Mouse (Mus musculus) retina, adult 2 months (tissue): ENCODE data around the gene Cdh5.
"Not testable (repeated sequence)": the region's sequence is repeated elsewhere in the genome, so short reads cannot be mapped to it uniquely, and the experiment has no call there.

Source experiments
- DNase-seq: peaks from one replicate; pipeline ENCODE4 v3.0.0-alpha.2; 2012; ENCODE audit warnings: low read depth, low spot score

Gene Cdh5

DNA sequence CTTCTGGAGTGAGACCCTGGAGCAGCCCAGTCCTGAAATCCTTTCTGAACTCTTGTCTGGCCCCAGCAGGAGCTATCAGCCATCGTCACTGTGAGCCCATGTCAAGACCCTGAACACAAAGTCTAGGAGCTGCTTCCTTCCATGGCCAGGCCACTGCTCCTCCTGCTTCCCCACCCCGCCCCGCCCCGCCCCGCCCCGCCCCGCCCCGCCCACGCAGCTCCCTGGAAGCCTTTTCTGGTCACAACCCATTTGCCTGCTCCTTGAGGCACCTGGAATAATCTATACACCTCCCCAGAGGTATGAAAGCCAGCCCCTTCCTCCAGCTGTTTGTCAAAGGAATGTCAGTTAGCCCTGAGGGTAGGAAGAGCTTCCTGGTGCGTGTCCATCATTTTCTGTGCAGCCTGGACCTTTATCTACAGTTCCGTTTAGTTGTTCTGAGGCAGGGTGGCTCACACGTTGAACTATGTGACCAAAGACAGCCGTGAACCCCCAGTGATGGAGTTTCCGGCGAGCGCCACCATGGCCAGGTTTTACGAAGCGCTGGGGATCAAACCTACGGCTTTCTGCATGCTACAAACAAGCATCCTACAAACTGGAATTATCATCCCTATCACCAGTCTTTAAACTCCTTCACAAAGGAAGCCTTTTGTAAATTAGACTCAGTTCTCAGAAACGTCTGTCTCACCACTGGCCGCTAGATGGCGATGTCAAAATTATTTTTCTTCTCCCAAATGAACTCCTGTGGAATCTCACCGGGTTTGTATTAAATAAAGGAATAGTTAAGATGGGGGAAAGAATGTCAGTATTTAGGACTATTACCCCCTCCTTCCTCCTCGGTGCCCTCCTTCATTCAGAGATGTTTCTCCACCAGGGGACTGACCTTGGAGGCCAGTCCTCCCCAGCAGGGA lies 10.2 kb upstream of the Cdh5 start:
- DNase-seq = not testable (repeated sequence)

DNA sequence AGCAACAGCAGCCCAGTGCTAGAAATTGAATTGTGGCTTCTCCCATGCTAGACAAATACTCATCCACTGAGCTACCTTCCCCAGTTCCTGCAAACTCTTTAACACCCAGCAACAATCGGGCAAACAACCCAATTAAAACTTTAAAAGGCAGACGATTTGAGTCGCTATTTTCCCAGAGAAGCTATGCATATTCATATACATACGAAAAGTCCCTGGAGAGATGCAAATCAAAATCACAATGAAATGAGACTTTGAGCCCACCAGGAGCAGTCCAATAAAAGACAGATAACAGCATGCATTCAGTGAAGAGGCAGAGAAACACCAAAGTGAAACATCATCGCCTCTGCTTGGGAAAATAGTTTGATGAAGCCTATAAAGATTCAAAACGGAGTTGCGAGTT lies 8.1 kb upstream of the Cdh5 start:
- no peak for DNase-seq

DNA sequence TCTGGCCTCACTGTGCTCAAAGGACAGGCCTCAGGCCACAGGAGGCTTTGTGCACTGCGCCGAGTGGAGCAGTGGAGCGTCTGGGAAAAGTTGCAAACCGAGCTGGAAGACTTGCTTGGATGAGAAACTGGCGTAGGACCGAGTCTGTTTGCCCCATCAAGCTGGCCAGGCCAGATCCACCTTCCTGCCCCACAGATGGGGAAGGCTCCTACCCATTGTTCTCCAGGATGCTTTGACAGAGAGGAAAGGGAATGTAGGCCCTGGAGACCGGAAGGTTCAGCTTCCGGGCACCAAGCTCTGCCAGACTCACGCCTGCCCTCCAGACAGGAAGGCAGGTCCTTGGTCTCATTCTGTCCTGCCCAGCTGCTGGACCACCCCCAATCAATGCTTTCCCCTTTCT lies 5.8 kb upstream of the Cdh5 start:
- no peak for DNase-seq

DNA sequence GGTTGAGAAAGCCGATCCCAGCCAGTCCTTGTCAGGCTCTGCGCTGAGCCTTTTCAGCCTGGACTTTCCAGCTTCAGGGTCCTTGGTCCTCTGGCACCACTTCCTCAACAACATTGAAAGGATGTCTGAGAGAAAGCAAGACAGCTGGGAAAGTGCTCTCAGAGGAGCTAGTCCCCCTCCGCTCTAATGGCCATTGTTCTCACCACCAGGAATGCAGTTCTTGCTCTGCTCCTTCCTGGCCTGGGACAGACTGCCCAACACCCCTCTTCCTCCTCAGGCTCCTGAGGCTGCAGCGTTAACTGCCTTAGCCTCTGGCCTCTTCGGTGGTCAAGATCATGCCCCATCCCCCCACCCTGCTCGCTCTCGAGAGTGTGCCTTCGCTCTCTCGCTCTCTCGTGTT lies 4.8 kb upstream of the Cdh5 start:
- no peak for DNase-seq

DNA sequence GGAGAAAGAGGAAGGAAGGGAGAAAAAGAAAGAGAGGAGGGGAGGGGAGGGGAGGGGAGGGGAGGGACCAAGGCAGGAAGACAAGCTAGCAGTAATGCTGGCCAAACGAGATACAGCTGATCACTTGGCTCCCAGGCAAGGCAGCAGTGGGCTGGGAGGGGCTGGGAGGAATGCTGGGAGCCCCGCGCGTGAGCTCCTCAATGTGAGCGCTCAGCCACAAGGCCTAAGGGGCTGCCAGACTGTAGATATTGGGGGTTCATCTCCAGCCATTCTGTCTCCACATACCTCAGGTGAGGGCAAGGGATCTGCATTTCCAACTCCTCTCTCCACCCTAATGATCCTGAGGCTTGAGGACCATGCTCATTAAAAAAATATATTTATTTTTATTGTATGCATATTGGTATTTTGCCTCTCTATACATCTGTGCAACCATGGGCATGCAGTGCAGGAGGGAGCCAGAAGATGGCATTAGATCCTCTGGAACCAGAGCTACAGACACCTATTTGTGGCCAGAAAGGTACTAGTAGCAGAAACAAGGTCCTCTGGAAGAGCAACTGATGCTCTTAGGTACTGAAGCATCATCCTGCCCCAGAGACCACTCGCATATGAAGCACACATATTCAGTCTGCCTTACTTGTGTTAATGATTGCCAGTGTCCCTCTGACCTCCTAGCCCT lies 2.6 kb upstream of the Cdh5 start:
- no peak for DNase-seq

DNA sequence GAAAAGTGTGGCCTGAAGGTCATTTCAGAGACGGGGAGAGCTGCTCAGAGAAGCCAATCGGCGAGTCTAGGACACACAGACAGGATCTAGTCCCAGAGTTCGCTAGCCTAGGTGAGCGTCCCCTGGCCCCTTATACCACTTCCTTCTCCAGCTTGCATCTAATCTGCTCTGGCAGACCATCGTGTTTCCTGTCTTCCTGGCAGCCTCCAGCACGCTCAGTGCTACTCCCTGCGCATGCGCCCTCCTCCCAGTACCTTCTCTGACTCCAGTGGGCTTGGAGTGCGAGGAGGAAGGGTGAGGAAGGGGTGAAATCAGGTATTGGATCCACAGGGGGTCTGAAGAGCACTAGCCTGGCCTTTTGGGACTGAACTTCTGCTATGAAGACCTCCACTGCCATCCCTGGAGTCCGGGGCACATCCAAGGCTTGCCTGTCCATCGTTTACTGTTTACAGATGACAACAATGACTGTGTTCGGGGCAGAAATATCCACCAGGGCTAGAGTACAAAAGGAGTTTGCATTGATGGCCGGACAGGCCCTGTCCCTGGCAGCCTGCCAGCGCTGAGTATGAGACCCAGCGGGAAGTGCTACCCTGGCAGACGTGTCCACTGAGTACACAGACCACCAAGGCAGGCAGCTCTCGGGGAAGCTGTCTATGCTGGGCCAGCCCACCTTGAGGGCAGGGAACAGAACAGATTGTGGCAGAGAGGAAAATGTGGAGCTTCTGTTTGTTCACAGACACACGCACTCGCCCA lies 1.9 kb upstream of the Cdh5 start:
- DNase-seq = no peak

DNA sequence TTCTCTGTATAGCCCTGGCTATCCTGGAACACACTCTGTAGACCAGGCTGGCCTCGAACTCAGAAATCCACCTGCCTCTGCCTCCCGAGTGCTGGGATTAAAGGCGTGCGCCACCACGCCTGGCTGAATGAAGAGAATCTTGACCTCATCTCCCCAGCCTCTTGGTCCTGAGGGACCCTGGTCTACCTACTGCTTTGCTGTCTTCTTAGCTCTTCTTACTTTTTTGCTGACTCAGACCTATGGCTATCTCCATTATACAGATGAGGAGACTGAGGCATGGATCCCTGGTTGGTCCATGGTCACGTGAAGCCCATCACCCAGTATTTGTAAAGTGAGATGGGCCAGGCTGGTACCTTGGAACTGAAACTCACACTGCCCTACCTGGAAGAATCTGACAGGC lies 701 bp upstream of the Cdh5 start:
- DNase-seq = not testable (repeated sequence)

DNA sequence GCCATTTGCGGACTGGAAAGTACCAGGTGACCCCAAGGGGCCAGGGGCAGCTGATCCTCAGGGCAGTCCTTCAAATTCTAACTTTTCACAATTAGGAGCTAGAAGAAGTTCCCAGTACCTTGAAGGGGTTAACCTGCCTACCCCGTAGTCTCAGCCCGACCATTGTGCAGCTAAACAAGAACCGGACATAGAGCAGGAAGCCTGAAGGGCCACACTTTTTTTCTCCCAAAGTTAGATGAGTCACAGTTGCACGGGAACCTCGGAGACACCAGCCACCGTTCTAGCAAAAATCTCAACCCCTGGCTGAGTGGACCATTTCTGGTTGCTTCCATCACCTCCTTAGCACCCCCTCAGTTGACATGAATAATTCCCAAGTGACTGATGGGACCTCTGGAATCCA lies 2.0 kb downstream of the Cdh5 start:
- DNase-seq = no peak

DNA sequence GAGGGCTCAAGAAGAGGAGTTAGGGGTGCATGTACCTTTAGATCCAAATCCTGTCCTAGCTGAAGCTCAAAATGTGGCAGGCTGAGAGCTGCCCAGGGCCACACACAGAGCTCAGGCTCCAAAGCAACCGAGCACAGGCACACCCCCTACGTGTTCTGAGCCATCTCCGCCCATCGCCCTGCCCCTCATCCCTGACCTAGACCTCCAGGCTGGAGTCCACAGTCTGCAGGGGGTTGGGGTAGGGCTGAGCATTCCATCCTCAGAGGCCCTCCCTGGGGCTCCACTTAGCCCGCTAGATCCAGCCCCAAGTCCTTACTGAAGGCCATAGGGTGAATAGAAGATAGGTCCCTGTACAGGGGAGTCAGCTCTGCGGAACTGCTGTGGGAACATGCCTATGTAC lies 4.3 kb downstream of the Cdh5 start:
- DNase-seq = no peak

DNA sequence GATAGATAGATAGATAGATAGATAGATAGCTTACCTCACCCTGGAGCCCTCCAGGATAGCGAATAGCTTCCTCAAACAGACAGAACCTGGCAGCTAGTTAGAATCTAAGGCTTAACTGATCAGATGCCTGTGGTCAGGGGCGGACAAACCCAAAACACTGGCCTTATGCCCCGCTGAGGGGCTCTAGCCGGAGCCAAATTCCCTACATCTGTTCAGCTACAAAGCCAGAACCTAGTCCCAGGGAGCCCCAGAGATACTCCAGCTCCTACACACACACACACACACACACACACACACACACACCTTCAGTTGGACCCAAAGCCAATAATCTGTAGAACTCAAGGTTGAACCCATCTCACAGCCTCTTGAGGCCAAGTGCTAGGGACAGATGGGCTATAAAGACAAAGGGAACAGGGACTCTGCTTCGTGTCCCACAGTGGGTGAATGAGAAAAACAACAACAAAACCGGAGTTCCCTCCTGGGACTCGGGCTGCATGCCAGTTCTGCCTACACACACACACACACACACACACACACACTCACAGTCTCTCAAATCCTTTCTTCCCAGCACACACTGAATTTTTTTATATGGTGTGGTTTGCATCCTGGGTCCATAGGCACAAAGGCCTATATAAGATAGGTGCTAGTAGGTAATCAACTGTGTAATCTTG lies 5.0 kb downstream of the Cdh5 start:
- no peak for DNase-seq

DNA sequence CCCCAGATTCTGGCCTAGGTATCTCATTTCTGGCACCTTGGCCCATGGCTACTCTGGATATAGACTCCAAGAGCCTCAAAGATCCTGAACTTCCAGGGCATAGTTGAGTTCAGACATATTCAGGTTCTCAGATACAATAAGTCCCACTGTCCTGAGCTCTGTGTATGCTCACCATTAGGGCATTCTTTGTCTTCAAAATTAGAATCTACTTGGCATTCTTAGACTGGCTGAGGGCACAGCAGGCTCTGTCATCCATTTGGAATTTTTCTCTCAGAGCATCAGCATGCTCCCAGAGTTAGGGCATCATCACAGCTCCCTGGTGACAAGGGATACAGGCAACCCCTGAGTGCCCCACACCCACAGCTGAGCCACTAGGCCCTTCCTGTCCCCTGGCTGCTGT lies 5.7 kb downstream of the Cdh5 start:
- no peak for DNase-seq

DNA sequence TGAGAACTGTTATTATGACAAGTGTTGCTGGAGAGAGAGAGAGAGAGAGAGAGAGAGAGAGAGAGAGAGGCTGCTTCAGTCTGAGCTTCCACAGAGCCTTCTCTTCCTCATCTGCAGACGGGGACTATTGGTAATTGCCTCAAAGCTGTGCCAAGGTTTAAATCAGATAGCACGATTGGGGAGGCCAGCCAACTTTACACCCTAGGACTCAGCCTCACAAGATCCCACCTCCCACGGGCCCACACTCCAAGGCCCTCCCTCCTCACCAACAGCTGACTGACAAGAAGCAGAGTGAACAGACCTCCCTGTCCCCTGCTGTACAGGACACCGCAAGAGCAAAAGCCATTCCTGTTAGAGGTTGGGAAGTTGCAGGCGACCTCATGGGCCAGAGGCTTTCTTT lies 6.6 kb downstream of the Cdh5 start:
- DNase-seq = no peak

DNA sequence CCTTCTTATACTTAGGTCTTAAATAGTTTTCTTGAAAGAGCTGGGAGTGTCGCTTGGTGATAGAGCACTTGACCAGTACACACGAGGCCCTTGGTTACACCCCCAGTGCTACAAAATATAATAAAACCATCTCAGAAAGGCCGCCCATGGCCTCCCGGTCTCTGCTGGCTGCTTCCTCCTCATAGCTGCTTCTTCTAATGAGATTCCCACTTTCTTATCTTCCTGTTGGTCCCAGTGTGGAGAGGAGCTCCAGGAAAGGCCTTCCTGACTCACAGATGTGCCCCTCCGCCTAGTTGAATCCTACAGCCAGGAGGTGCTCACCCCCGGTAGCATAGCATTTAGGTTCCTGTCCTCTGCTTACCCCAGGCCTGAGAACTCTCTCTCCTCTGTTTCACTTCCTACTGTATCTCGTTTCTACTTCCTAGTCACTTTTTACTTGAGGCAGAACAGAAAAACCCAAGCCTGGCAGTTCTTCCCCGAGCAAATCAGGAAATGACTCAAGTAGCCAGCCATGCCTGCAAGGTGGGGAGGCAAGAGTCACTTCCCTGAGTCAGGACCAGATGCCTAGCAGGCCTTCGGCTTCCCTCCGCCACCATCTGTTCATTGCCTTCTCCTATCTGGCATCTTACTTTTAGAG lies 9.2 kb downstream of the Cdh5 start:
- no peak for DNase-seq

DNA sequence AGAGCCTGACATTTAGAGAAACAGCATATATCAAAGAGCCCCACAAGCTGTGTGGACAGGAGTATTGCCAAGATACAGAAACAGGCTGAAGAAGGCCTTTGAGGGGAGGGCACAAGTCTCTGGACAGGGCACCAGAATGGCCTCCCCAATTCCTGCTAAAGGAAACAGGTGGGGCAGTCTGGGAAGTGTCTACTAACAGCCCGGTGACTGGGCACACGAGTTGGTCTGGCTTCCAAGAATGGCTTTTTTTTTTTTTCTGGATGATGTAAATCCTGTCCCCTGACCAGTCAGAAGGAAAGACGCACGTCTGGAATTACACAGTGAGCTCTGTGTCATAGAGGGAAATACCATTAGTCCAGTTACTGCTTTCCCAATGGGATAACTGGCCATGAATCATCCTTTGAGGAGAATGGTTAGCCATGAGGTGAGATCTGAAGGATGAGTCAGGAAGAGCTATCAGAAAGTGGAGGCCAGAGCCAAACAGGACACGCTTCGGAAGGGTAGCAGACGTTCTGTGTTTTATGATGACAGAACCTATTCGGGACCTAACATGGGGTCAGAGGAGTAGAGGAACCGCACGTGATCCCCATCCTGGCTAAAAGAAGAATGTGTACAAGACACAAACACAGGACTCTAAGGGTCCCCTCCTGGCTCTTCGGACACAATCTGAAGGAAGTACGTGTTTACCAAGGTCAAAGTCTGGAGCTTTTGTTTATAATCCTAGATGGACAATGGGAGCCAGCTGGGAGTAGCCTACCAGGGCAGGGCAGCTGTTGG lies 20.4 kb downstream of the Cdh5 start:
- no peak for DNase-seq

DNA sequence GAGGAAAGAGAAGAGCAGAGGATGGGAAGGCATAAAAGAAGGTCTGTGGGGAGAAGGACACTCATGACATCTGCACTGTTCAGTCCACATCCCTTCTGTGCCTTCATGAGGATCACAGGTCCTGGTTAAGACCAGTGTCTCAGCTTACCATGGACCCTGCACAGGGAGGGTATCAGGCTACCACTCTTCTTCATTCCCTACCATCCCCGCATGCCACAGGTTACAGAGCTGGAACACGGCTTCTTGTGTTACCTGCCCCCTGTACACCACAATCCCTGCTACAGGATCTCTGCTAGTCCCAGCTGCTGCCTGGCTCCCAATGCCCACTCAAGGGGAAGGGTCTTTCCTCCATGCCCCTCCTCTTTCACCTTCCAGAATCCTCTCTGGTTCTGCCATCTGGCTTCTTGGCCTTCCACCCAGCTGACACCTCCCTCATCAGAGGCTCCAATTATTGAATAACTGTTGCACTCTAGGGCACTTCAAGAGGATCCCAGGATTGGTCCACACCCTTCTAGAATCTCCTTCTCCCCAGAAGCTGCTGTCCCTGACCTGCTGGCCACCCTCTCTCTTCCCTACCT lies 21.7 kb downstream of the Cdh5 start:
- no peak for DNase-seq

DNA sequence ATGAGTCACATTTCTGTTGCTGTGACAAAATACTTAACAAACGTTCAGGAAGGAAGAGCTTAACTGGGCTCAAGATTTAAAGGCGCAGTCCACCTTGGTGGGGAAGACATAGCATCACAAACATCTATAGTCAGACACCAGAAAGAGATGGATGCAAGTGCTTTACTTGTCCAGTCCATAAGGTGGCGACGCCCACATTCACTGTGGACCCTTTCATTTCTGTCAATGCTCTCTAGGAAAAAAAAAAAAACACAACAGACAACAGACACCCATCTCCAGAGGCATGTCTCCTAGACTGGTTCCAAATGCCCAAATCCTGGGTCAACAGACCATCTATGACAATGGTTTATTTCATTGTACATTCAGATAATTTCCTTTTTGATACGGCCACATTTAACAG lies 23.1 kb downstream of the Cdh5 start:
- DNase-seq = no peak

DNA sequence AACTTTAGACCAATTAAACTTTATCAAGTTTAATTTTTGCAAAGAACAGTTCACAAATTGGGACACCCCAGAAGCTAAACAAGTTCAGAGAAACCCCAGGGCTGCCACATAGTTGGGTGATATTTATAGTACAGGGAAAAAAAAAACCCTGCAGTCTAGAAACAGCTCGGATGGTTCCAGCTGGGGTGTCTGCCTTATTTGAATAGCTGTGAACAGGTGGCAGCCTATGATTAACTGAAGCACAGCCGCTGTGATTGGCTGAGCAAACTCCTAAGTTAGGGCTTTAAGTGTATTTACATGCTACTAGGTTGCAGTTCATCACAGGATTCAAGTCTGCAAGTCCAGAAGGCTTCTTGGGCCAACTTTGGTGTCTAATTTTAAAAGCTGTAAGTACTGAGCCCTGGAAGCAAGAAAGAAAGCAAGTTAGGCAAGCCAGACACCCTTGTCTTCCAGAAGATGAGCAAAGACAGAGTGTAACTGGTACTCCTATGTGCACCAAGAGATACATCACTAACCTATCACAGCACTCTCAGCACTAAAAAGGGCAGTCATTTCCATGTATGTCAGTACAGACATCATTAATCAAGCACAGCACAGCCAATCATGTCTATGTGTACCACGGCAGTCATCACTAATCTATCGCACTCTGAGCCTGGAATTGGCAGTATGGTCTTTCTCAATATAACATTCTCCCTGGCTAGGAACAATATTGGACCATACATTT lies 25.9 kb downstream of the Cdh5 start:
- DNase-seq = no peak

DNA sequence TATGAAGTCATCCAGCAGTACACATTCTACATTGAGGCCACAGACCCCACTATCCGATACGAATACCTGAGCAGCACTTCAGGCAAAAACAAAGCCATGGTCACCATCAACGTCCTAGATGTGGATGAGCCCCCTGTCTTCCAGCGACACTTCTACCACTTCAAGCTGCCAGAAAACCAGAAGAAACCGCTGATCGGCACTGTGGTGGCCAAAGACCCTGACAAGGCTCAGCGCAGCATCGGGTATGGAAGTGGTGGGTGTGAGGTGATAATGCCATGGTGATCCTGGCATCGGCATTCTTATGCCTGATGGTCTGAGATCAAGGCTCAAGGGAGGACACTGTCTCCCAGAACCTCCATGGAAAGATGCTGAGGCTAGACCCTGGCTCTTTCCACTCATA lies 29.5 kb downstream of the Cdh5 start:
- DNase-seq = no peak

DNA sequence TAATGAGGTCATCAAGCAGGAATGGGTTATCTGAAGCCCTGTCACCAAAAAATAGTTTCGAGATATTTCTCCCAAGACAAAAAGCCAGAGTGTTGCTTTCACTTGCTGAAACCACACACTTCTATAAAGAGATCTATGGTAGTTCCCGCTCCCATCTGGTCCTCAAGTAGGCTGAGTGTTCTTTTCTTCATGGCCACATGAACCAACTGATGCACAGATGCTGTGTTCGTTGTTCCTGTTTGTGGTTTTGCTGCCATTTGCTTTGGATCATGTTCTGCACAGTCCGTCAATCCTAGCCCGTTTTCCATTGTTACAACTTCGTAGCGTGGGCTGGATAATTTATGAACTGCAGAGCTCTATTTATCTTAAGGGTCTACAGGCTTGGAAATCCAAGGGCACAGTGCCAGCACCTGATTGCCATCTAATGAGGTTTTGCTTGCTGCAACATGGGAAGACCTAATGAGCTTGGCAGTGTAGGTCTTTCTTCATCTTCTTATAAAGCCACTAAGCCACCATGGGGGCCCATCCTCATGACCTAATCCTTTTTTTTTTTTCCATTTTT lies 30.1 kb downstream of the Cdh5 start:
- no peak for DNase-seq
